Mouse (Mus musculus) MEL-GATA-1-ER (cell line): ENCODE data around the gene Slc25a27.
A peak's percentile ranks its signal among the peaks of the same experiment; 100 is the strongest.

Source experiments
- DNase-seq: peaks from one replicate; pipeline ENCODE4 v3.0.0-alpha.2; 2012; ENCODE audit warnings: low read depth; ENCODE audit errors: extremely low read depth

Slc25a27 gene

DNA sequence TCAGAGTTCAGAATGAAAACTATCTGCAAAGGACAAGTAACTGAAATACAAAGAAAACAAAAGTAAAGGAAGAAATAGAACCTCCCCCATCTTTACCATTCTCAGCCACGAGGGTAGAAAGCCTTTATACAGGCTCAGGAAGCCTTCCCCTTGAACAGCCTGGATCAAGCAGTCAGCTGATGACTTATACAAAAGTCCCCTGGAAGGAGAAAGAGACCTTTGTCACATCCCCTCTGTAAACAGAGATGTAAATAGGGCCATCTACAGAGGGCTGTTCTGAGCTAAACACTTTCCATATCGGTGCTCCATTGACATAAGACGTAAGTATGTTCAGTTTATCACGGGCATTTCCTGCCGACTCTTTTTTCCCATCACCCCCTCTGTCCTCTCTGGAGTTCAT is 20.1 kb downstream of the Slc25a27 start:
- no peak for DNase-seq

DNA sequence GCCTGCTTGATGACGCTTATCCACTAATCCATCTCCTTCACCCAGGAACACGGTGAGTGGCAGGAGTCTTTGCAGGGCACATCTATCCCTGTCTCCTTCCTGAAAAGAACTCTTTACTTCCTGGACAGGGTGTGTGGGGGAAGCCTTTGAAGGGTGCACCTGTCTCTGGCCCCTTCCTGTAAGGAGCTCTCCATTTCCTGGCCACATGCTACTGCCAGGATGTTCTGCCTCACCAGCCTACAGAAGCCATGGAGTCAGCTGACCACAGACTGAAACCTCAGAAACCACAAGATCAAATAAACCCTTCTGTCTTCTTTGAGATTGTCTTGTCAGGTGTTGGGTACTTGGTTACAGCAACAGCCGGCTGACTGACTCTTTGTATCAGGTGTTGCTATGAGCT is 21.9 kb downstream of the Slc25a27 start:
- no peak for DNase-seq

DNA sequence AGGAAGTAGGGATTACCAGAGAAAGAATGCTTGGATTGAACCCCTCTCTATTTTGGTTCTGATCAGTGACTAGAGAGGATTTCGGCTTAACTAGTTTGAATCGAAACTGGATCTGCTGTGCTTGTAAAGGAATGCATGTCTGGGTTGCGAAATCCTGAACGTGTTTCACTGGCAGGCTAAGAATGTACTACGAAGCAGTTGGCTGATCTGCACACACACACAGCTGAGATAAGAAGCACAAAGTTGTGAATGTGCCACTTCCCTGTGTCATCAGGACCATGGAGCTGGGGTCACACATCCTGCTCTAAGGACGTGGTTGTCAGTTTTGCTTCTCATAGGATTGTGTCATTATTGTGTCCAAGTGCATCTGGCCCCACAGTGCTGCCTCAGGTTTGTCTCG is 22.6 kb downstream of the Slc25a27 start:
- no peak for DNase-seq

DNA sequence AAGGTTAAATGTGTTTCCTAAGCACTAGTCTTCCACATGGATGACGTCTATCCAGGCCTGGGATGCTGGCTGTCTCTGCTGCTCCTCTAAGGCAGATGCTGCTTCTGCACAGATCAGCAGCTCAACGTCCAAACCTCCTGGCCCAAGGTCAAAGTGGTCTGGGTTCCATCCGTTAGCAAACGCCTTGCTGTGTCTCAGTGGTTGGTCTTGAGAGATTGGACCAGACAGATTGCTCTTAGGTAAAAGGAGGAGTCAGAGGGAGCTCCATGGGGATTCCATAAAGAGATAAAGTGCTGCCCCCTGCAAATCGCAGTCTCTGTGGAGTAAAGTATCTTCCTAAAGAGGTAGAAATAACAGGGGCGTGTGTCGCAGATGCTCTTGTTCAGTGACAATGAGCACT is 23.8 kb downstream of the Slc25a27 start:
- no peak for DNase-seq

DNA sequence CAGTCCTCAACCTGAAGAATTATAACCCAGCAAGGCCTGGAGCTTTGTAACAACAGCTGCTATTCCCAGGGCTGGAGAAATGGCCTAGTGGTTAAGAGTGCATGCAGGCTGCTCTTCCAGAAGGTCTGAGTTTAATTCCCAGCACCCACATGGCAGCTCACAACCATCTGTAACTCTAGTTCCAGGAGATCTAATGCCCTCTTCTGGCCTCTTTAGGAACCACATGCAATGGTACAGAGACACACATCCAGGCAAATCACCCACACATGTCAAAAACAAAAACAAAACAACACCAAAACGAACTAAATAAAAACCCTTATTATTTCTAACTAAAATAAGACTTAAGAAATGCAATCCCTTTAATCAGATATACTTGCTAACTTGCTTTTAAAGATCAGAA is 26.2 kb downstream of the Slc25a27 start:
- DNase-seq, result no peak

DNA sequence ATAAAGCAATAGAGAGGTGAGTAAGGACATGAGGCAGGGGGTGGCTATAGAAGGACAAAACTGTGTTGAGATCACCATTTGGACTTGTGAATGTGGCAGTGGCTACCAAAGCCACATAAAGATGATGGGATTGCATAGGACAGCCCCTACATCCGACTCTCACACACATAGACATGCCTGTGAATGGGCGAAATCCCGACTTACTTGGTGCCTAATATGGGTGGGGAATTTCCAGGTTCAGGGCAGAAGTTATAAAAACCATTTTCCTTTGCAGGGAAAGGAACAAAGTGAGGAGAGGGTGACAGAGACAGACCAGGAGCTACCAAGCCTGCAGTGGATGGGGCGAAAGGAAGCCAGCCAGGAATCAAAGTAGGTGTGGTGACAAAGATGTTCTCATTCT is 29.9 kb downstream of the Slc25a27 start:
- no peak for DNase-seq

DNA sequence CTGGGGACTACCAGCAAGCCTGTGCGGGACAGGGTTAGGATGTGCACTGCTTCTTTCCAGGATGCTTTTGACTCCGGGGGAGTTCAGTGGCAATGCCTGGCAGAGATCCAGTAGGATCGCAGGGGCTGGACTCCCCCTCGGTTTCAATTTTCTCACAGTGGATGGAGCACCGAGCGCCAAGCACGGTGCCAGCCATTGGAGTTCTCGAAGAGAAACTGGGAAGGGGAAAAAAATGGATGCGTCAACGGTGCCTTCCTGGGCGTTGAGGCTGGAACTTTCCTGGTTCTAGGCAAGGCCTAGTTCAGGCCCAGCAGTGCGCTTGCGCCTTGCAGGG is 36.6 kb downstream of the Slc25a27 start:
- no peak for DNase-seq

DNA sequence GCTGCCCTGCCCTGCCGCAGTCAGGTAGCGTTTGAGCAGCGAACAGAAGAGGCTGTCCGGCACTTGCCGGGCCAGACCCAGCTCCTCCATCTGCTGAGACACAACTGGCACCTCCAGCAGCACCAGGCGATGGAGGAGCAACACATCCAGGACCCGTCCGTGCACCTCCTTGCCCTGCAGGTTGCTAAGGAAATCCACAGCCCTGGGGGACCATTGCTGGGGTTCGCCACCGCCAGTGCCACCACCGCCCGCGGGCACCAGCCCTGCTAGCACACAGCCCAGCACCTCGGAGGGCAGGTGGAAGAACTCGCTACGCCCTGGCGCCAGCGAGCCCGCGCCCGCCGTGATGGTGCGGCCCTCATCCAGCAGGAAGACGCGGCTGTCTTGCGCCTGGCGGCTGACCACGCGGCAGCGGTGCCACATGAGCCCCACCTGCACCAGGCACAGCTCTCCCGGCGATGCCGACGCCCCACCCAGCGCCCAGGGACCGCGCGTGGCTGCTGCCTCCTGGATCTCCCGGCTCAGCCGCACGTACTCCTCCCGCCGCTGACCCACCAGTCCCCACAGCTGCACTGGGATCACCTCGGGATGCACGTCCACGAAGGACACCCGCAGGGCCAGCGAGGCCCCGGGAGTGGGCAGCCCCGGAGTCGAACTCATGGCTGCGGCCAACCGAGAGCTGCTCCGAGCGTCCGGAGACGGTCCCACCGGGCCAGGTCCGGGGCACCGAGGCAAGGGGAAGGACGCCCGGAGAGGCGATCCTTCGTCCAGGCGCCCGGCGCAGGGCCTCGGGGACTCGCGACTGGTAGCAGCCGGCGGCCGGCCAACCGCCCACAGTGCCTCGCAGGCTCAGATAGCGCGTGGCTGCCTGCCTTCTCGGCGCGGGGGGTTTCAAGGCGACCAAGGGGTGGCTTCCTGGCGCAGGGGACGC is 37.3 kb downstream of the Slc25a27 start, which contains the start of gene Tdrd6:
Gene Tdrd6 (minus strand): TSS at position 804 of the 931 bp plus-strand sequence.
- no peak for DNase-seq

DNA sequence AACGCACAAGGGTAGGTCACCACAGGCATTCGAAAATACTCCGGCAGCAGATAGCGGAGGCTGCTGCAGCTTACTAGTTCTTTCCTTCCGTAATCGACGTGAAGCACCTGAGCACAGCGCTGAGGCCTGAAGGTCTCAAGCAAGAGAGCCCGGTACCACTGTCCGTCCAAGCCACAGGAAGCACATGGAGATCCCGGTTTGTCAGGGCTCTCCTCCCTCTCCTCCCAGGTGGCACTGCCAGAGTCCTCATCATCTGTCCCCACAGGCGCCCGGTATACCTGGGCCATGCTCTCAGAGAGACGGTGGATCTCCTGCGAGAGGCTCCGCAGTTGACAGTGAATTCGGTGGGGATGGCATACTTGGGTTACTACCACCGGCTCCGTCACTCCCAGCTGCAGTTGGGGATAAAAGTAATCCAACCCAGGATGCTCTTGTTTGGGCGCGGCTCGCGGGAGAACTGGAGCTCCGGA is 38.0 kb downstream of the Slc25a27 start:
- no peak for DNase-seq

DNA sequence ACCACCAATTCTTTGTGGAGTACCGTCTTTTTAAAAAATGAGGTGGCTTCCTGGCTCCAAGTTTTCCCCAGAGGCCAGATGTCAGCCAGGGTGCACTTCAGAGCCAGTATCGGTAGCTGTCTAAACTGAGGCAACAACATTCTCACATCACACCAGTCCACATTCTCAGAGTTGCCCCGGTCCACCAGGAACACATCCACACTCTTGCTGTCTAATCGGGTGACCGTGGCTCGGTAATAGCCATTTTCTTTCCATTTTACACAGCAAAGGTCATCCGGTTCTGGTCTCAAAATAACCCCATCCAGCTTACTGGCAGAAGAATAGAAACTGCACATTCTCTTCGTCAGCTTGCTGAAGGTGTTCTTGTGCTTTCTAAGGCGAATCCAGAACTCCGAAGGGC is 38.8 kb downstream of the Slc25a27 start:
- no peak for DNase-seq

DNA sequence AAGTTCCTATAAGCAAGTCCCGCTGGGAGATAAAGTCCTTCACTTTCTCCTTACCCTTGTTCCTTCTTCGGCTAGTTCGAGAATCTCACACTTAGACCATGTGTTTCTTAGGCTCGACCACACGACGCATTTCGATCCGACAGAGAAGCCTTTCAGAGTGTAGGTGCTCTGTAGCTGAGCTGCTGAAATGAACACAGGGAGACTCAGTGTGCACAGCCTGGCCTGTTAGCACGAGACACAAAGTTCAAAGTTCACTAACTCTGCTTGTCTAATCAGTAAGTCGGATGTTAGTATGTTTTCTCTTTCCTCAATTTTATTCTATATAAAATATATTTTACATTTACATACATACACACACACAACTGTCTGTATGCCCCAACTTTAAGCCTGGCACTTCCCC is 44.9 kb downstream of the Slc25a27 start:
- DNase-seq, result no peak

DNA sequence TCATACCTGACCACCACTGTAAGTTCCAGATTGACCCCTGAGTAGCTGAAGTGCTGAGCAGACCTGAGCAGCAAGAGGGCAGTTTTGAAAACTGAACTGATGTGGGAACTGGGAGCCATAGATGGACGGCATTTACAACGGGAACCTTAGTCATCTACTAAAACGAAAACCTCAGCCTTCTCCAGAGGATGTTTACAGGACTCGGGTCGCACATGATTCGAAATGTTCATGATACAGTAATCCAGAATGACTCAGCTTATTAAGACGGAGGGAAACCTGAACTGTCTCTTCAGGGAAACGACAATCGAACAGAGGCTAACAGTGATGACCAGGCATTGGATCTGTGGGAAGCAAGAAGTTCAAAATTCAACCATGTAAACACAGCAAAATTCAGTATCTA is 47.9 kb downstream of the Slc25a27 start:
- DNase-seq, result no peak

DNA sequence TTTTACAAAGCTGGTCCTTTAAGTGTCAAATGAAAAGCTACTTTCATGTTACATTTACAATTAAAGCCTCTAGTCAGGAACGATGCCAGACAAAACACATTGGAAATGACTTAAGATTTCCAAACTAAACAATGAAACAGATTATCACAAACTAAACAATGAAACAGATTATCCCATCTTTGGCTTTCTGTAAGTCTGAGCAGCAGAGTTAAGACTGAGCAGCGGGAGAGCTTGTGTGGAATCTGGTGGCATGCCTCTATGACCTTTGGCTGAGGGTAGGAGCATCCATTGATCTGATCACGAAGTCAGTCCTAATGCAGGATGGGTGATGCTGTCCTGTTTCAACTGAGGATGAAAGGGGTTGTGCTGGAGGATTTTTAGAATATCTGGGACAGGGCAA is 54.8 kb downstream of the Slc25a27 start:
- DNase-seq, result no peak

DNA sequence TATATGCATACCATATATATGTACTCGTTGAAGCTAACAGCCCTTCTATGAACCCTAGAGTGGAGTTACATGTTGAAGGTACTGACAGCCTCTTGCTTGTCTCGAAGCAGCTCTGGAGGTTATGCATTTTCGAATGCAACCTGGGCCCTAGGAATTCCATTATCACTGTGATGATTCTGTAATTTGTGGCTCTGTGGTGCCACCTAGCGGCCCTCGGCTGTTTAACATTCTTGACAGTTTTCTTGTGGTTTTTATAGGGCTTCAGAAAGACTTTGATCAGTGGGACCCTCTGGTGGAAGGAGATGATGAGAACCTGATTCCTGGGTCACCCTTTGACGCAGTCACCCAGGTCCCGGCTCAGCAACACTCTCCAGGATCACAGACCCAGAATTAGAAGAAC is 55.4 kb downstream of the Slc25a27 start:
- peak; percentile 5 for DNase-seq

DNA sequence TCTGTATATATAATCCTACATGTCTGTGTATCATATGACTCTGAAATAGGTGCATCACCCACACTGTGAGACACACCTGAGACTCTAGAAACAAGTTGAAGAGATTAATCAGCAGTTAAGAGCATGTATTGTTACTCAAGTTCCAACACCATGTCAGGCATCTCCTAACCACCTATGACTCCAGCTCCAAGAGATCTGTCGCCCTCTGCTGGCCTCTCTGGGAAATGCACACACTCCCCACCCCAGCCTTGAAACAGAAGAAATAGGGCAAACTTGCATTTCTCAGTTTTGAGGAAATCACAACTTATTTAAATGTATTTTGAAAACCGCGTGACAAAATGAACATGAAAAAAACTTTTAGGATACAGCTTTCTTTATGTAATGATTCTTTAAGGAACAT is 60.3 kb downstream of the Slc25a27 start:
- peak; percentile 1 for DNase-seq

DNA sequence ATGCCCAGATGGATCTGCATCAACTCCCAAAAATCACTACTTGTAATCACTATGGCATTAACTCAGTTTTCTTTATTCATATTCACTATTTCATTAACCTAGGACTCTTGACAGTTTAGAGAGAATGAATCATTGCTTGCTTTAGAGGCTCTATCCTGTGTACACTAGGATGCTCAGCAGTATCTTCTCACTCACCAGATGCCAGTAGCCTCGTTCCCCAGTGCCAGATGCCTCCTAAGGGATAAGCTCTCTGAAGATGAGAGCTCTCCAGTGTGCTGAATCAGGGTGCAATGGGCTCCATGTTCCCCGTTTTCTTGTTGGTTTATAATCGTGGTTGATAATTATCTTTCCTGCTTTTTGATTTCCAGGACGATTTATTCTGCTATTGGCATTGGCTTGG is 68.3 kb downstream of the Slc25a27 start:
- no peak for DNase-seq

DNA sequence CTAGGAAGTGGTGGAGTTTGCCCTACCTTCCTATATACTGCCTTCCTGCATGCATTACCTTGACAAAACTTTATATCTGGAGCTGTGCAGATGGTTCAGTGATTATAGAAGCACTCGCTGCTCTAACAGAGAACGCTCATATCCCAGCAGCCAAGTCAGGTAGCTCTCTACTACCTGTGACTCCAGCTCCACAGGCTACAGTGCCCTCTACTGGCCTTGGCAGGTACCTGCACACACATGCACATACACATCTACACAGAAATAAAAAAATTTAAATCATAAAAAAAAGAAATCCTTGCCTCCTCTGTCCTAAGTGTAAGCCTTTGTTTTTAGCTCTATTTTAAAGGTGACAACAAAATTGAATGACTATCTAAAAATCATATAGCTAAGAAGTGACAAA is 69.3 kb downstream of the Slc25a27 start:
- no peak for DNase-seq

DNA sequence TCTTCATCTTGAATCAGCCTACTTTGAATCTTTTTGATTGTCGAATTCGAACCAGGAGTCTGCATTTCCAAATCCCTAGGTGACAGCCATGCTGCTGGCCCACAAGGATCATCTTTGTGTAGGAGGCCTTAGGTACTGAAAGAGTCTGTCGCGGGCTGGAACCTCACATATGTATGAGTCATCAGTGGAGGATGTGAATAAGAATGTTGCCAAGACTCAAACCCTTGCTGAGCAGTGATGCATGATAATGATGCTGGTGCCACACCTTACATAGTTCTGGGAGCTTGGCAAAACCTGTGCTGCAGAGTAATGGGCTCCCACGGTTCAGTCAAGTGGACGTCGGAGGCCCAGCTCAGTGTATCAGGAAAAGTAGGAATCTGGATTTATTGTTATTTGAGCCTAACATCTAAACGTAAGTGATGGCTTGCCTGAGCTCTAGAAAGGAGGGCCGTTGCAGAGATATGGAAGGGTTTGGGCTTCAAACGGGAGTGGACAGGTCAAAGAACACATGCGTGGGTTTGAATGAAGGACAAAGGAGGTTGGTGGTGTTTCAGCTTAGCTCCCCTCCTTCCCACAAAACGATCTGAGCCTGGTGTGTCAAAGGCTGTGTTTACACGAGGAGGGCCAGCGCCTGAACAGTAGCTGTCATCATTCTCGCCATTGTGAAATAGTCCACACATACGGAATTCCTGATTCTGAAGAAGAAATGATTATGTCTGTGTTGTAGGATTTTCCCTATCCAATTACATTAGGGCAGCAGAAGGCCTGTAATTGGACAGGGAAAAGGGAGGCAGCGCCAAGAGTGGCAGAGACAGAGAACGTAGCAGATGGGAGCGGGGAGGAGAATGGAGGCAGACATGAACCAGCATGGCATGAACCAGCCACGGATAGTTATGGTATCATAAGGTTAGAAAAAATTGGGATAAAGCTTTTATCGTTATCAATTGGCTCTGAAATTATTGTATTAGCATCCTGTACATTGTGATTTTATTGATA is 74.4 kb downstream of the Slc25a27 start:
- DNase-seq, result no peak
